Mouse (Mus musculus) hindbrain, embryonic 10.5 days (tissue): ENCODE measurements around the gene Casr. TPM values are rescaled to one million over a fixed set of nuclear protein-coding genes. Genes with fewer than 3 reads are reported as not detected.

ENCODE experiments used
- DNase-seq: peaks from one replicate; pipeline ENCODE4 v3.0.0-alpha.2; 2017; ENCODE audit warnings: low spot score
- H3K27ac ChIP-seq: fragments of 300-500 bp; sonication (generic); 2 replicates; pipeline ENCODE4 v1.5.1; 2016; ENCODE audit warnings: mild to moderate bottlenecking, moderate library complexity
- H3K27me3 ChIP-seq: fragments of 300-500 bp; sonication (generic); 2 replicates; pipeline ENCODE4 v1.6.1; 2016; ENCODE audit warnings: mild to moderate bottlenecking; ENCODE audit not compliant: poor library complexity, insufficient read depth, severe bottlenecking
- H3K36me3 ChIP-seq: fragments of 300-500 bp; sonication (generic); 2 replicates; pipeline ENCODE4 v1.6.1; 2016; ENCODE audit warnings: mild to moderate bottlenecking, moderate library complexity
- H3K4me1 ChIP-seq: fragments of 300-500 bp; sonication (generic); replicated peaks from 2 replicates; pipeline ENCODE4 v1.6.1; 2016; ENCODE audit warnings: mild to moderate bottlenecking
- H3K4me3 ChIP-seq: fragments of 300-500 bp; sonication (generic); 2 replicates; pipeline ENCODE4 v1.5.1; 2016; ENCODE audit warnings: mild to moderate bottlenecking, moderate library complexity
- H3K9me3 ChIP-seq: fragments of 300-500 bp; sonication (generic); 2 replicates; pipeline ENCODE4 v1.6.1; 2016; ENCODE audit warnings: mild to moderate bottlenecking, moderate library complexity
- WGBS: fragments of 180-500 bp; shearing (Covaris S2); methylation state at CpG from one replicate; pipeline ENCODE4 v1.1.7; 2016; 5-methylcytosine and 5-hydroxymethylcytosine counted together
- polyA plus RNA-seq: library from polyadenylated mRNA; unstranded; fragments of >200 nt; fragmentation: Nextera tagmentation; extraction: Ambion mirVana; gene quantifications from 2 replicates; pipeline ENCODE4 v1.2.1, GENCODE M21; 2016

Gene Casr
- 0.04 and 0.10 TPM in 2 replicates for polyA plus RNA-seq

- Histone ChIP-seq H3K9me3 (no peaks in the 10 kb centered on the region), H3K4me1 (peaks cover 16% of the 10 kb centered on the region), H3K27ac (peak within 1 kb of the TSS; percentile 17; the same call in 1 of the 2 replicates), H3K27me3 (peaks cover 28% of the 10 kb centered on the region; the same call in 1 of the 2 replicates), H3K36me3 (no peaks in the 10 kb centered on the region), H3K4me3 (peak within 1 kb of the TSS; percentile 59)
- WGBS, result 3% methylated on average over 36 of the region's 36 CpGs
- peak; percentile 36 for DNase-seq
Observed at GRCm38 (mm10) chr16:36561386-36562338, at the start of gene Casr. TSS of gene Casr (minus strand) at chr16:36562141.

- Histone ChIP-seq H3K36me3 (no peaks in the 10 kb centered on the region), H3K9me3 (no peaks in the 10 kb centered on the region), H3K4me1 (no peaks in the 10 kb centered on the region), H3K27ac (no peak overlapping the region), H3K27me3 (no peaks in the 10 kb centered on the region), H3K4me3 (no peak overlapping the region)
- no peak for DNase-seq
- 85% methylated on average over 3 of the region's 3 CpGs for WGBS
Observed at GRCm38 (mm10) chr16:36602632-36603031, 40.7 kb upstream of the Casr start.

GRCm38 (mm10) chr16:36598265-36598664 lies 36.3 kb upstream of the Casr start:
- Histone ChIP-seq H3K36me3 (no peaks in the 10 kb centered on the region), H3K4me1 (no peaks in the 10 kb centered on the region), H3K27me3 (no peaks in the 10 kb centered on the region), H3K9me3 (no peaks in the 10 kb centered on the region), H3K4me3 (no peak overlapping the region), H3K27ac (no peak overlapping the region)
- 86% methylated on average over 4 of the region's 4 CpGs for WGBS
- DNase-seq, result no peak

- Histone ChIP-seq H3K27me3 (no peaks in the 10 kb centered on the region), H3K9me3 (no peaks in the 10 kb centered on the region), H3K4me3 (no peak overlapping the region), H3K27ac (no peak overlapping the region), H3K36me3 (no peaks in the 10 kb centered on the region), H3K4me1 (no peaks in the 10 kb centered on the region)
- DNase-seq, result no peak
- WGBS, result 87% methylated on average over 10 of the region's 10 CpGs
Observed at GRCm38 (mm10) chr16:36596671-36597410, 34.9 kb upstream of the Casr start.

GRCm38 (mm10) chr16:36589898-36590297 lies 28.0 kb upstream of the Casr start:
- no peaks in the 10 kb centered on the region for H3K9me3 ChIP-seq
- no peaks in the 10 kb centered on the region for H3K4me1 ChIP-seq
- 74% methylated on average over 1 of the region's 1 CpGs for WGBS
- H3K36me3 ChIP-seq, result no peaks in the 10 kb centered on the region
- DNase-seq, result no peak
- H3K4me3 ChIP-seq, result no peak overlapping the region
- no peak overlapping the region for H3K27ac ChIP-seq
- H3K27me3 ChIP-seq, result no peaks in the 10 kb centered on the region

- DNase-seq, result no peak
- 71% methylated on average over 4 of the region's 4 CpGs for WGBS
- no peaks in the 10 kb centered on the region for H3K36me3 ChIP-seq
Observed at GRCm38 (mm10) chr16:36587971-36588370, 26.0 kb upstream of the Casr start.

GRCm38 (mm10) chr16:36582073-36582472 lies 20.1 kb upstream of the Casr start:
- H3K9me3 ChIP-seq, result no peaks in the 10 kb centered on the region
- H3K27me3 ChIP-seq, result no peaks in the 10 kb centered on the region
- no peak overlapping the region for H3K27ac ChIP-seq
- WGBS, result 41% methylated on average over 3 of the region's 3 CpGs
- H3K4me3 ChIP-seq, result no peak overlapping the region
- H3K4me1 ChIP-seq, result 0 out of 2 replicates have a peak, but pooled peaks cover 3% of the 10 kb centered on the region
- H3K36me3 ChIP-seq, result no peaks in the 10 kb centered on the region
- DNase-seq, result no peak

More at GRCm38 (mm10) chr16:36587971-36588370, 26.0 kb upstream of the Casr start:
- Histone ChIP-seq H3K27me3 (no peaks in the 10 kb centered on the region), H3K4me1 (no peaks in the 10 kb centered on the region), H3K4me3 (no peak overlapping the region), H3K27ac (no peak overlapping the region), H3K9me3 (no peaks in the 10 kb centered on the region)

- no peaks in the 10 kb centered on the region for H3K9me3 ChIP-seq
- H3K27ac ChIP-seq, result no peak overlapping the region
- 77% methylated on average over 8 of the region's 8 CpGs for WGBS
- no peaks in the 10 kb centered on the region for H3K36me3 ChIP-seq
- no peak for DNase-seq
- H3K27me3 ChIP-seq, result no peaks in the 10 kb centered on the region
- no peak overlapping the region for H3K4me3 ChIP-seq
- H3K4me1 ChIP-seq, result no peaks in the 10 kb centered on the region
Observed at GRCm38 (mm10) chr16:36571942-36572341, 10.0 kb upstream of the Casr start.

- Histone ChIP-seq H3K9me3 (no peaks in the 10 kb centered on the region), H3K36me3 (no peaks in the 10 kb centered on the region), H3K27ac (no peak overlapping the region), H3K4me3 (no peak overlapping the region), H3K4me1 (peaks cover 16% of the 10 kb centered on the region), H3K27me3 (peaks cover 28% of the 10 kb centered on the region; the same call in 1 of the 2 replicates)
- WGBS, result 90% methylated on average over 6 of the region's 6 CpGs
- no peak for DNase-seq
Observed at GRCm38 (mm10) chr16:36559573-36559972, 2.4 kb downstream of the Casr start.

- H3K27ac ChIP-seq, result no peak overlapping the region
- no peak for DNase-seq
- H3K36me3 ChIP-seq, result no peaks in the 10 kb centered on the region
- H3K27me3 ChIP-seq, result peaks cover 10% of the 10 kb centered on the region; the same call in 1 of the 2 replicates
- no peak overlapping the region for H3K4me3 ChIP-seq
- H3K9me3 ChIP-seq, result peaks cover 8% of the 10 kb centered on the region; the same call in 1 of the 2 replicates
- H3K4me1 ChIP-seq, result peaks cover 4% of the 10 kb centered on the region; the same call in 1 of the 2 replicates
- 82% methylated on average over 10 of the region's 10 CpGs for WGBS
Observed at GRCm38 (mm10) chr16:36555672-36556165, 6.2 kb downstream of the Casr start.

GRCm38 (mm10) chr16:36553624-36554023 lies 8.3 kb downstream of the Casr start:
- Histone ChIP-seq H3K4me1 (no peaks in the 10 kb centered on the region), H3K9me3 (peaks cover 8% of the 10 kb centered on the region; the same call in 1 of the 2 replicates), H3K27me3 (no peaks in the 10 kb centered on the region), H3K27ac (no peak overlapping the region), H3K36me3 (no peaks in the 10 kb centered on the region), H3K4me3 (no peak overlapping the region)
- WGBS, result 92% methylated on average over 3 of the region's 3 CpGs
- no peak for DNase-seq

GRCm38 (mm10) chr16:36545333-36545732 lies 16.6 kb downstream of the Casr start:
- no peak for DNase-seq
- Histone ChIP-seq H3K9me3 (no peaks in the 10 kb centered on the region), H3K36me3 (no peaks in the 10 kb centered on the region), H3K27ac (no peak overlapping the region), H3K27me3 (no peaks in the 10 kb centered on the region), H3K4me3 (no peak overlapping the region), H3K4me1 (no peaks in the 10 kb centered on the region)
- 62% methylated on average over 4 of the region's 4 CpGs for WGBS
